Comparison of ENCODE assay signal across 20 mouse cellular contexts in genomic region chr6:29246585-29246984, GRCm38 (mm10). TPM values are rescaled to one million over a fixed set of nuclear protein-coding genes. Genes with fewer than 3 reads are reported as not detected.
DNase-seq lines count a peak whose midpoint lies in the region; ATAC-seq and TF ChIP-seq lines count a peak whose summit lies in the region.
"Had no signal": no experiment of that assay in that cellular context is flagged by ENCODE, and none has a peak within 500 bp of the region (broad histone marks: within the 10 kb centered on the region; RNA-seq: fewer than 3 reads in every experiment).

No protein-coding gene starts in this region.

- H3K27me3 ChIP-seq in liver, postnatal 0 days (ENCODE audit: insufficient read depth, low read length), result no peaks in the 10 kb centered on the region
- H3K27me3 ChIP-seq in kidney, embryonic 14.5 days (ENCODE audit: control insufficient read depth, insufficient read depth, low read length), result no peaks in the 10 kb centered on the region
- H3K27me3 ChIP-seq: heart, embryonic 13.5 days; neural tube, embryonic 13.5 days; Patski had no signal

- peak overlapping the region; percentile 90 for H3K27ac ChIP-seq in liver, postnatal 0 days (ENCODE audit: low read depth)
- no peak overlapping the region for H3K27ac ChIP-seq in kidney, embryonic 14.5 days (ENCODE audit: low read depth, low read length)
- H3K27ac ChIP-seq: heart, embryonic 13.5 days; midbrain, embryonic 10.5 days; neural tube, embryonic 13.5 days had no signal

- ATAC-seq in hematopoietic stem cell, adult 5-6 weeks (replicated peaks in 1 of 2; ENCODE audit: insufficient read depth in 1 of 2, low FRiP score in 2 of 2, low TSS enrichment in 1 of 2, low read depth in 1 of 2, poor library complexity in 2 of 2, severe bottlenecking in 2 of 2), result peak; percentile 78 to 80
- peak; percentile 55 for ATAC-seq in liver, postnatal 0 days
- no peak for ATAC-seq in kidney, embryonic 14.5 days (ENCODE audit: low FRiP score, low TSS enrichment)
- ATAC-seq: forebrain, embryonic 16.5 days; Patski had no signal

- 39% methylated on average over 5 of the region's 5 CpGs for WGBS in liver, postnatal 0 days (ENCODE audit: insufficient replicate concordance)
- 56% methylated on average over 5 of the region's 5 CpGs for WGBS in kidney, embryonic 14.5 days

- H3K4me3 ChIP-seq in liver, postnatal 0 days (ENCODE audit: low read depth, low read length), result no peak overlapping the region
- H3K4me3 ChIP-seq in kidney, embryonic 14.5 days (ENCODE audit: low read length), result no peak overlapping the region
- H3K4me3 ChIP-seq: erythroblast, embryonic 14.5 days; heart, embryonic 13.5 days; midbrain, embryonic 10.5 days; neural tube, embryonic 13.5 days had no signal

- H3K4me2 ChIP-seq in liver, postnatal 0 days (ENCODE audit: low read depth, low read length), result peak overlapping the region; percentile 49
- H3K4me2 ChIP-seq in kidney, embryonic 14.5 days (replicated peaks; ENCODE audit: low read depth, low read length), result no peak overlapping the region
- H3K4me2 ChIP-seq: neural tube, embryonic 13.5 days had no signal

- H3K4me1 ChIP-seq in liver, postnatal 0 days (ENCODE audit: insufficient read depth), result peaks cover 7% of the 10 kb centered on the region
- H3K4me1 ChIP-seq in kidney, embryonic 14.5 days (ENCODE audit: control insufficient read depth, insufficient read depth, low read length), result no peaks in the 10 kb centered on the region
- H3K4me1 ChIP-seq: neural tube, embryonic 13.5 days had no signal

- peak; percentile 19 for DNase-seq in adrenal gland, postnatal 14 days
- DNase-seq in adrenal gland, adult 18-20 months (ENCODE audit: low spot score in 2 of 2), result no peak
- peak; percentile 66 for DNase-seq in CD4-positive helper T cell, adult 2 months (ENCODE audit: low read depth, low spot score)
- DNase-seq in liver, postnatal 0 days, result peak; percentile 33
- no peak for DNase-seq in kidney, postnatal 25 days
- DNase-seq in cerebellum, postnatal 10 days, result no peak
- DNase-seq: cerebellum, postnatal 25 days; heart, postnatal 4 days; kidney, postnatal 14 days; layer of hippocampus, adult 9-11 months; lung, postnatal 10 days; thymus, postnatal 25 days had no signal

- TF ChIP-seq CTCF in liver, postnatal 0 days (IDR thresholded peaks at IDR 0.05; ENCODE audit: low read depth), result no peak

- H3K9ac ChIP-seq in liver, postnatal 0 days (replicated peaks), result 0 out of 2 replicates have a peak overlapping the region, but pooled peaks have one; percentile 6
- no peak overlapping the region for H3K9ac ChIP-seq in kidney, embryonic 14.5 days (ENCODE audit: low read depth, low read length)
- H3K9ac ChIP-seq: heart, embryonic 13.5 days; neural tube, embryonic 13.5 days had no signal

- H3K36me3 ChIP-seq in liver, postnatal 0 days (replicated peaks; ENCODE audit: insufficient read depth, low read length), result no peaks in the 10 kb centered on the region
- H3K36me3 ChIP-seq in kidney, embryonic 14.5 days (ENCODE audit: control insufficient read depth, insufficient read depth, low read length), result no peaks in the 10 kb centered on the region
- H3K36me3 ChIP-seq: heart, embryonic 13.5 days; midbrain, embryonic 10.5 days; neural tube, embryonic 13.5 days had no signal

- no peak for TF ChIP-seq EP300 in liver, postnatal 0 days (IDR thresholded peaks at IDR 0.05; ENCODE audit: low read depth)

- no peaks in the 10 kb centered on the region for H3K9me3 ChIP-seq in liver, postnatal 0 days (ENCODE audit: low read length)
- H3K9me3 ChIP-seq in kidney, embryonic 14.5 days (ENCODE audit: control insufficient read depth, low read length), result no peaks in the 10 kb centered on the region
- H3K9me3 ChIP-seq: heart, embryonic 13.5 days; midbrain, embryonic 10.5 days; neural tube, embryonic 13.5 days had no signal

RNA-seq across cellular contexts. Expression of gene Hilpda, which starts 25.7 kb away (rescaled TPM):
- 5.0 and 10.4 TPM in 2 replicates for total RNA-seq in adrenal gland, postnatal 14 days (2021)
- 1 to 10 TPM; 3.9 to 6.7 TPM for total RNA-seq in adrenal gland, adult 18-20 months (2021)
- total RNA-seq in hematopoietic stem cell, adult 5-6 weeks (2017), result 26.3 and 27.7 TPM in 2 replicates
- 24.1 and 29.0 TPM in 2 replicates for polyA plus RNA-seq in liver, postnatal 0 days (2015; fragmentation: Nextera tagmentation; extraction: Ambion mirVana)
- polyA plus RNA-seq in kidney, embryonic 14.5 days (2014; fragmentation: Nextera tagmentation; extraction: Ambion mirVana), result 32.1 and 43.2 TPM in 2 replicates

RNA-seq across cellular contexts. Expression of gene Impdh1, which starts 30.4 kb away (rescaled TPM):
- 252 and 482 TPM in 2 replicates for total RNA-seq in adrenal gland, postnatal 14 days (2021)
- 10 to 100 TPM; 49.6 to 63.7 TPM for total RNA-seq in adrenal gland, adult 18-20 months (2021)
- total RNA-seq in hematopoietic stem cell, adult 5-6 weeks (2017), result 70.0 and 72.4 TPM in 2 replicates
- 7.3 and 7.7 TPM in 2 replicates for polyA plus RNA-seq in liver, postnatal 0 days (2015; fragmentation: Nextera tagmentation; extraction: Ambion mirVana)
- polyA plus RNA-seq in kidney, embryonic 14.5 days (2014; fragmentation: Nextera tagmentation; extraction: Ambion mirVana), result 26.3 and 41.7 TPM in 2 replicates

RNA-seq across cellular contexts. Expression of gene Fam71f2, which starts 32.8 kb away (rescaled TPM):
- 0.41 TPM in 1 of 2 replicates, not detected in the other for total RNA-seq in adrenal gland, postnatal 14 days (2021)
- total RNA-seq in adrenal gland, adult 18-20 months (2021), result not detected
- 1.6 TPM in 1 of 2 replicates, not detected in the other for total RNA-seq in hematopoietic stem cell, adult 5-6 weeks (2017)
- polyA plus RNA-seq in liver, postnatal 0 days (2015; fragmentation: Nextera tagmentation; extraction: Ambion mirVana), result 0.11 and 0.28 TPM in 2 replicates
- polyA plus RNA-seq in kidney, embryonic 14.5 days (2014; fragmentation: Nextera tagmentation; extraction: Ambion mirVana), result 0.27 TPM in 1 of 2 replicates, not detected in the other
- polyA plus RNA-seq: erythroblast, embryonic 14.5 days; heart, embryonic 13.5 days had no signal

Comparison
In these comparisons a context has a peak if more than half of its experiments do, and no peak if none do; other contexts are left out.
1. DNase-seq: peak in adrenal gland, postnatal 14 days (single experiment), CD4-positive helper T cell, adult 2 months (single experiment) and liver, postnatal 0 days (single experiment); none in adrenal gland, adult 18-20 months (0 of 2), kidney, postnatal 25 days (0 of 2) and cerebellum, postnatal 10 days (0 of 2).